Mouse (Mus musculus) stomach, postnatal 0 days (tissue): Measurements from ENCODE around the gene Jazf1.

ENCODE experiments used
- CTCF ChIP-seq: IDR thresholded peaks from 2 replicates; pipeline ENCODE4 v1.5.1; 2016; ENCODE audit warnings: antibody characterized with exemption, low read depth, mild to moderate bottlenecking, moderate library complexity
- EP300 ChIP-seq: optimal IDR thresholded peaks from 2 replicates; pipeline ENCODE3; 2016; ENCODE audit warnings: antibody characterized with exemption

GRCm38 (mm10) chr6:52914921-52915320 lies 153.5 kb downstream of the Jazf1 start:
- TF ChIP-seq CTCF, result no peak
- TF ChIP-seq EP300, result no peak
